Mouse (Mus musculus) activated CD4-positive, CD25-positive, alpha-beta regulatory T cell, adult 4 months (primary cell): ENCODE data around the gene Slc16a9. TPM values are rescaled to one million over a fixed set of nuclear protein-coding genes. Genes with fewer than 3 reads are reported as not detected.
"Not testable (repeated sequence)": the region's sequence is repeated elsewhere in the genome, so short reads cannot be mapped to it uniquely, and the experiment has no call there.

ENCODE experiments used
- ATAC-seq: one replicate; pipeline ENCODE4 v1.8.0; 2017
- polyA plus RNA-seq, 2 experiments: library from polyadenylated mRNA; unstranded; fragments of 100-300 nt; shearing (Covaris generic); gene quantifications; one replicate each; pipeline ENCODE4 v1.2.1; 2017

Gene Slc16a9
- polyA plus RNA-seq: not detected

- ATAC-seq: no peak
These were observed at the start of gene Slc16a9 for GRCm38 (mm10) chr10:70244921-70245558. TSS of gene Slc16a9 (plus strand) at chr10:70245100.

- ATAC-seq: no peak
These were observed 49.6 kb upstream of the Slc16a9 start for GRCm38 (mm10) chr10:70195279-70195678.

GRCm38 (mm10) chr10:70195786-70196185 lies 49.1 kb upstream of the Slc16a9 start:
- no peak for ATAC-seq

GRCm38 (mm10) chr10:70196666-70197065 lies 48.2 kb upstream of the Slc16a9 start:
- ATAC-seq: no peak

- ATAC-seq: no peak
These were observed 47.3 kb upstream of the Slc16a9 start for GRCm38 (mm10) chr10:70197601-70198000.

GRCm38 (mm10) chr10:70198012-70198411 lies 46.9 kb upstream of the Slc16a9 start:
- no peak for ATAC-seq

- no peak for ATAC-seq
These were observed 45.9 kb upstream of the Slc16a9 start for GRCm38 (mm10) chr10:70198951-70199463.

GRCm38 (mm10) chr10:70199466-70200210 lies 45.3 kb upstream of the Slc16a9 start:
- ATAC-seq: no peak

- ATAC-seq: no peak
These were observed 43.9 kb upstream of the Slc16a9 start for GRCm38 (mm10) chr10:70200889-70201500.

- ATAC-seq: no peak
These were observed 40.1 kb upstream of the Slc16a9 start, which contains the start of gene Mrln for GRCm38 (mm10) chr10:70204505-70205399. TSS of gene Mrln (plus strand) at chr10:70204664.

- no peak for ATAC-seq
These were observed 33.6 kb upstream of the Slc16a9 start for GRCm38 (mm10) chr10:70211281-70211680.

- ATAC-seq: no peak
These were observed 23.9 kb upstream of the Slc16a9 start for GRCm38 (mm10) chr10:70220971-70221370.

- ATAC-seq: not testable (repeated sequence)
These were observed 22.7 kb upstream of the Slc16a9 start for GRCm38 (mm10) chr10:70222231-70222630.

- ATAC-seq: no peak
These were observed 20.3 kb upstream of the Slc16a9 start for GRCm38 (mm10) chr10:70224571-70224970.

- no peak for ATAC-seq
These were observed 19.1 kb upstream of the Slc16a9 start for GRCm38 (mm10) chr10:70225760-70226159.

GRCm38 (mm10) chr10:70226608-70227007 lies 18.3 kb upstream of the Slc16a9 start:
- ATAC-seq: no peak

- no peak for ATAC-seq
These were observed 14.5 kb upstream of the Slc16a9 start for GRCm38 (mm10) chr10:70230352-70230751.

- ATAC-seq: no peak
These were observed 7.0 kb upstream of the Slc16a9 start for GRCm38 (mm10) chr10:70237936-70238335.

- ATAC-seq: no peak
These were observed 2.0 kb upstream of the Slc16a9 start for GRCm38 (mm10) chr10:70242751-70243444.

- ATAC-seq: no peak
These were observed 652 bp downstream of the Slc16a9 start for GRCm38 (mm10) chr10:70245559-70245945.

- no peak for ATAC-seq
These were observed 1.2 kb downstream of the Slc16a9 start for GRCm38 (mm10) chr10:70246076-70246475.

- no peak for ATAC-seq
These were observed 5.5 kb downstream of the Slc16a9 start for GRCm38 (mm10) chr10:70250354-70250753.
